Mouse (Mus musculus): ENCODE results near the gene Nrl. TPM values are rescaled to one million over a fixed set of nuclear protein-coding genes. Genes with fewer than 3 reads are reported as not detected.

The Nrl gene
- polyA plus RNA-seq, 1 experiment from 2014 or later = not detected

Other genes starting within 250 kb of the Nrl start
- 61.0 and 72.1 TPM in 2 replicates for gene Dhrs4, start 46.2 kb downstream of the Nrl start, polyA plus RNA-seq (2014; fragmentation: Nextera tagmentation; extraction: Ambion mirVana)
- 2.5 and 3.3 TPM in 2 replicates for gene Carmil3, start 34.3 kb downstream of the Nrl start, polyA plus RNA-seq (2014; fragmentation: Nextera tagmentation; extraction: Ambion mirVana)
- gene Cpne6, start 14.5 kb downstream of the Nrl start, polyA plus RNA-seq (2014; fragmentation: Nextera tagmentation; extraction: Ambion mirVana) = 0.37 and 0.48 TPM in 2 replicates
- 42.8 and 47.4 TPM in 2 replicates for gene Pck2, start 15.3 kb upstream of the Nrl start, polyA plus RNA-seq (2014; fragmentation: Nextera tagmentation; extraction: Ambion mirVana)
- 70.9 and 71.5 TPM in 2 replicates for gene Dcaf11, start 35.0 kb upstream of the Nrl start, polyA plus RNA-seq (2014; fragmentation: Nextera tagmentation; extraction: Ambion mirVana)
- gene A730061H03Rik, start 35.4 kb upstream of the Nrl start, polyA plus RNA-seq (2014; fragmentation: Nextera tagmentation; extraction: Ambion mirVana) = 0.64 and 0.81 TPM in 2 replicates
- gene Fitm1, start 50.6 kb upstream of the Nrl start, polyA plus RNA-seq (2014; fragmentation: Nextera tagmentation; extraction: Ambion mirVana) = 0.19 and 0.43 TPM in 2 replicates
- 200 TPM in 2 replicates for gene Psme1, start 53.1 kb upstream of the Nrl start, polyA plus RNA-seq (2014; fragmentation: Nextera tagmentation; extraction: Ambion mirVana)
- gene Emc9, start 60.3 kb upstream of the Nrl start, polyA plus RNA-seq (2014; fragmentation: Nextera tagmentation; extraction: Ambion mirVana) = 6.3 and 7.0 TPM in 2 replicates
- gene Psme2, start 66.1 kb upstream of the Nrl start, polyA plus RNA-seq (2014; fragmentation: Nextera tagmentation; extraction: Ambion mirVana) = 331 and 332 TPM in 2 replicates
- 15.9 and 20.1 TPM in 2 replicates for gene Rnf31, start 66.7 kb upstream of the Nrl start, polyA plus RNA-seq (2014; fragmentation: Nextera tagmentation; extraction: Ambion mirVana)
- 8.9 and 9.1 TPM in 2 replicates for gene Irf9, start 78.6 kb upstream of the Nrl start, polyA plus RNA-seq (2014; fragmentation: Nextera tagmentation; extraction: Ambion mirVana)
- 6.2 and 8.1 TPM in 2 replicates for gene Rec8, start 93.1 kb upstream of the Nrl start, polyA plus RNA-seq (2014; fragmentation: Nextera tagmentation; extraction: Ambion mirVana)
- gene Ipo4, start 111.0 kb upstream of the Nrl start, polyA plus RNA-seq (2014; fragmentation: Nextera tagmentation; extraction: Ambion mirVana) = 93.6 and 95.7 TPM in 2 replicates
- 1.6 and 1.9 TPM in 2 replicates for gene Gm49378, start 112.9 kb upstream of the Nrl start, polyA plus RNA-seq (2014; fragmentation: Nextera tagmentation; extraction: Ambion mirVana)
- 112 and 114 TPM in 2 replicates for gene Tm9sf1, start 118.8 kb upstream of the Nrl start, polyA plus RNA-seq (2014; fragmentation: Nextera tagmentation; extraction: Ambion mirVana)
- 1.7 and 1.9 TPM in 2 replicates for gene Tssk4, start 125.2 kb upstream of the Nrl start, polyA plus RNA-seq (2014; fragmentation: Nextera tagmentation; extraction: Ambion mirVana)
- gene Mdp1, start 135.5 kb upstream of the Nrl start, polyA plus RNA-seq (2014; fragmentation: Nextera tagmentation; extraction: Ambion mirVana) = 53.8 and 58.9 TPM in 2 replicates
- 53.5 and 62.5 TPM in 2 replicates for gene Gmpr2, start 147.0 kb upstream of the Nrl start, polyA plus RNA-seq (2014; fragmentation: Nextera tagmentation; extraction: Ambion mirVana)
- gene Nedd8, start 147.1 kb upstream of the Nrl start, polyA plus RNA-seq (2014; fragmentation: Nextera tagmentation; extraction: Ambion mirVana) = 547 and 563 TPM in 2 replicates
- gene Tinf2, start 156.8 kb upstream of the Nrl start, polyA plus RNA-seq (2014; fragmentation: Nextera tagmentation; extraction: Ambion mirVana) = 46.4 and 49.1 TPM in 2 replicates
- gene Tgm1, start 188.9 kb upstream of the Nrl start, polyA plus RNA-seq (2014; fragmentation: Nextera tagmentation; extraction: Ambion mirVana) = 1.3 and 1.6 TPM in 2 replicates
- gene Rabggta, start 197.3 kb upstream of the Nrl start, polyA plus RNA-seq (2014; fragmentation: Nextera tagmentation; extraction: Ambion mirVana) = 29.7 and 32.7 TPM in 2 replicates
- 81.9 and 84.3 TPM in 2 replicates for gene Dhrs1, start 220.7 kb upstream of the Nrl start, polyA plus RNA-seq (2014; fragmentation: Nextera tagmentation; extraction: Ambion mirVana)
- 42.8 and 45.0 TPM in 2 replicates for gene Nop9, start 220.7 kb upstream of the Nrl start, polyA plus RNA-seq (2014; fragmentation: Nextera tagmentation; extraction: Ambion mirVana)
- gene Cideb, start 233.5 kb upstream of the Nrl start, polyA plus RNA-seq (2014; fragmentation: Nextera tagmentation; extraction: Ambion mirVana) = 5.4 and 8.1 TPM in 2 replicates
- 0.08 and 0.65 TPM in 2 replicates for gene Ltb4r2, start 236.4 kb upstream of the Nrl start, polyA plus RNA-seq (2014; fragmentation: Nextera tagmentation; extraction: Ambion mirVana)
- gene Ltb4r1, start 241.0 kb upstream of the Nrl start, polyA plus RNA-seq (2014; fragmentation: Nextera tagmentation; extraction: Ambion mirVana) = 0.30 and 0.38 TPM in 2 replicates